Mouse (Mus musculus) layer of hippocampus, postnatal 10 days (tissue): ENCODE data around the gene Zfp148. TPM values are rescaled to one million over a fixed set of nuclear protein-coding genes. Genes with fewer than 3 reads are reported as not detected.

Experiments used
- DNase-seq, 2 experiments: peaks; one replicate each; pipeline ENCODE4 v3.0.0; 2021; ENCODE audit warnings: low spot score in 2 of 2
- long read RNA-seq: library from polyadenylated mRNA; stranded (forward); transcript quantifications from one replicate; pipeline ENCODE4 v2.0.0, GENCODE M21; 2023
- total RNA-seq, 2 experiments: library from RNA; stranded (reverse); gene quantifications; 2 replicates each; pipeline ENCODE4 v1.2.3; 2021

Gene Zfp148
- total RNA-seq, result 10 to 100 TPM; 87.4 to 92.3 TPM
- long read RNA-seq, full-length matches to known transcripts, result 12 of 18 reads
- long read RNA-seq, partial matches to known transcripts, result 0 of 18 reads
- long read RNA-seq, other reads (novel, unspliced or antisense), result 6 of 18 reads

- DNase-seq, result peak; percentile 96 to 97
Observed at GRCm38 (mm10) chr16:33379944-33380881, at the start of gene Zfp148. Gene Zfp148 (plus strand): TSS chr16:33380836.

GRCm38 (mm10) chr16:33333015-33333414 is 47.6 kb upstream of the Zfp148 start:
- no peak for DNase-seq

DNA sequence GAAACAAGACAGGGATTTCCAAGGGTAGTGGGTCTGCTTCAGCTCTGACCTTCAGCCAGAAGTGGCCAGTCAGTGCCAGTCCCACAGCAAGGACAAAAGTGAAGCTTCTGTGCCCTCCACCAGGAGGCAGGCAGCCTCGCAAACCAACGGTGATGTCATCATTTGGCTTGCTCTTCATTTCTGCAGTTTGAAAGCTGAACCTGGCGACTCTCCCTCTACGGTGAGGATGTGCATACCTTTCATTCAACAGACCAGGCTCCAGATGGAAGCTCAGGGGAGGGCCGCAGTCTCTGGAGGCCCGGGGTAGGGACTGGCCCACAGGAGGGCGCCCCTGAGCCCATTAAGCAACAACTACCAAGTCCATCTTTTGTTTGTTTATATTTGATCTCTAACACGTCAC is 43.5 kb upstream of the Zfp148 start:
- DNase-seq, result peak; percentile 58 to 76

GRCm38 (mm10) chr16:33337681-33338080 is 43.0 kb upstream of the Zfp148 start:
- DNase-seq, result no peak

GRCm38 (mm10) chr16:33338492-33338891 is 42.1 kb upstream of the Zfp148 start:
- DNase-seq, result no peak

- no peak for DNase-seq
Observed at GRCm38 (mm10) chr16:33339476-33339875, 41.2 kb upstream of the Zfp148 start.

- DNase-seq, result no peak
Observed at GRCm38 (mm10) chr16:33342356-33342755, 38.3 kb upstream of the Zfp148 start.

DNA sequence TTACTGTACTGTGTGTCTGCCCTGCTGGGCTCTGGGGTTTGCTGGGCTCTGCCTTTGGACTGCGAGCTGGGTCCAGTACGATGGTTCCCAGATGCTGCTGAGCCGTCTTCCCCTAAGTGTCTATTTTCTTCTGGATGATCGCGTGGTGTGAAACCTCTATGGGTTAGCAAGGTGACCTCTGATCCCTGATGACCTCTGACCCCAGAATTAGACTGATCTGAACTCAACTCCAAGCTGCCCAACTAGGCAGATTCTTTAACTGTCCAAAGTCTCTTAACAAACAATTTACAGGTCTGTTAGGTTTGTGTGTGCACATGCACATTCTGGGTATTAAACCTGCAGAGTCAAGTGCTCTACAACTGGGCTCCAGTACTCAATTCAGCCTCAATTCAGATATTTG is 37.5 kb upstream of the Zfp148 start:
- no peak for DNase-seq

GRCm38 (mm10) chr16:33343601-33344000 is 37.0 kb upstream of the Zfp148 start:
- no peak for DNase-seq

- peak; percentile 21 to 26 for DNase-seq
Observed at GRCm38 (mm10) chr16:33344379-33344778, 36.3 kb upstream of the Zfp148 start.

- no peak for DNase-seq
Observed at GRCm38 (mm10) chr16:33344875-33345274, 35.8 kb upstream of the Zfp148 start.

- DNase-seq, result no peak
Observed at GRCm38 (mm10) chr16:33346376-33346775, 34.3 kb upstream of the Zfp148 start.

DNA sequence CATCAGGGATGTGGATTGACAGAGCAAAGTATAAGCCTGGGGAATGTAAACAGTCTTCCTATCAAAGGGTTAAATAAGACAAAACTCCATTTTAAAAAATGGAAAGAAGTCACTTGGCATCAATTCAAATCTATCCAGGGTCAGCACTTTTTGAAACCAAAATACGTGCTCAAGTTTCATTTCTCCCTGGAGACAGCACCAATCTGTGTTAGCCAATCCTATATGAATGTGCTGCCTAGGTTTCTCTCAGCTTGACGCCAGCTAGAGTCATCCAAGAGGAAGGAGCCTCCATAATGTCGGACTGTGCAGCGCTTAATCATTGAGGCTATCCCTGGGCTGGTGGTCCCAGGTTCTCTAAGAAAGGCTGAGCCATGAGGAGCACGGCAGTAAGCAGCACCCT is 33.5 kb upstream of the Zfp148 start:
- DNase-seq, result no peak

DNA sequence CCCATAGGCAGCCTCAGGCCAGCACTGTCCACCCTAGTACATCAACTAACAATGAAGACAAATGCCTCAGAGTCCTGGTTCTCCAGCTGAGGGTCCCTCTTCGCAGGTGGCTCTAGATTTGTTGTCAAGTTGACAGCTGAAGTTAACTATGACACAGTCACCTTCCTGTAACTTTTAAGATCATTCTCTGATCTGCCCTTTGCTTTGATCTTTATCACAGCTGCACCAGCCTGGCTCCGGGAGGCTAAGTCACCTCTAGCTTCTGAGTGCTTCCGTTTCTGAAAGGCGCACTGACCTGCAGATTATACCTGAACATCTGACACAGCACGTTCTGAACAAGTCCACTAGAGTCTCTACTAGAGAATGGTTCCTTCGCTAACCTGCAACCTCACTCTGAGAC is 22.8 kb upstream of the Zfp148 start:
- DNase-seq, result no peak

DNA sequence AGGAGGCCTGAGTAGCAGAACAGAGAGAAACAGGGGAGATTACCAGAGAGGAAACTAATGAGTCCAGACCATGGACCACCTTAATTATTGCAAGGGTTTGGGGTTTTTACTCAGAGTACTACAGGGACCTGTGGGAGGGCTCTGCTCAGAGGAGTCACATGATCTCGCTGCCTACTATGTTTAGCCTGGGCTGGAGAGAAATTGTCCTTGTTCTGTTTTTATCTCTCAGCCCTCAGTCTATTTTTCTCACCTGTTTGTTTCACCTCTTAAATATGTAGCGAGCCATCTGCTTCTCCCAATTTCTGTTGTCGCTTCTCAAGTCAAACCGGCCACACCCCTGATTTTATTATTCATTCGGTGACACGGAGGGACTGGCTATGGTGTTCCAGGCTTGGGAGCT is 14.9 kb upstream of the Zfp148 start:
- no peak for DNase-seq

DNA sequence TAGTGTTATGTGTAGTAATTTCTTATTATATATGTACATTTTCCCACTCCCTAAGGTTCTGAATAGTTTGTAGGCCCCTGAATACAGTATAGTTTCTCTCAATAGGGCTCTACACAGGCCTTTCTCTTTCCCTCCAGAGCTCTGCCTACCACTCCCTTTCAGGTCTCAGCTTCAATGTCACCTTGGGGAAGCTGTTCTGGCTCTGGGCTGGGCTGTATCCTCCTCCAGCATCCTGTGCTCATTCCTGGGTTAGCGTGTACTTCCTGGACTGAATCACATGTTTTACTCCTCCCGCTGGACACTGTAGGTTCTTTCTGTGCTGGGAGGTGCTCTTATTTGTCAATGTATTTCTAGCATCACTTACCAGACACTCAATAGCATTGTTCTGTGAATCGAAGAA is 12.0 kb upstream of the Zfp148 start:
- DNase-seq, result no peak

- no peak for DNase-seq
Observed at GRCm38 (mm10) chr16:33370836-33371235, 9.8 kb upstream of the Zfp148 start.

- DNase-seq, result no peak
Observed at GRCm38 (mm10) chr16:33372611-33373010, 8.0 kb upstream of the Zfp148 start.

DNA sequence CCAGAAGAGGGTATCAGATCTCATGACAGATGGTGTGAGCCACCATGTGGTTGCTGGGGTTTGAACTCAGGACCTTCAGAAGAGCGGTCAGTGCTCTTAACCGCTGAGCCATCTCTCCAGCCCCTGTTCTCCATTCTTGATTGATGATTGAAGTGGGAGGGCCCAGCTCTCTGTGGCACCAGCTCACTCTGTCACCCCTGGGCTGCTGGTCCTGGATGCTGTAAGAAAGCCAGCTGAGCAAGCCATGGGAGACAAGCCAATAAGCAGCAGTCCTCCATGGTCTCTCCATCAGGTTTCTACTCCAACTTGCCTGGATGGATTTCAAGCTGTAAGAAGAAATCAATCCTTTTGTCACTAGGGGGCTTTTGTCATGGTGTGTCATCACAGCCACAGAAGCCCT is 7.3 kb upstream of the Zfp148 start:
- no peak for DNase-seq

GRCm38 (mm10) chr16:33376266-33376665 is 4.4 kb upstream of the Zfp148 start:
- no peak for DNase-seq

- DNase-seq, result no peak
Observed at GRCm38 (mm10) chr16:33379219-33379943, 1.3 kb upstream of the Zfp148 start.
